Mouse (Mus musculus) ES-E14 (cell line): ENCODE measurements around the gene Slc6a17. TPM values are rescaled to one million over a fixed set of nuclear protein-coding genes. Genes with fewer than 3 reads are reported as not detected.
A peak's percentile ranks its signal among the peaks of the same experiment; 100 is the strongest.

Experiments
- DNase-seq: peaks from one replicate; pipeline ENCODE4 v3.0.0-alpha.2; 2013; ENCODE audit warnings: low read depth, low spot score
- H3K27ac ChIP-seq: 2 replicates; pipeline ENCODE4 v1.5.1; 2012; ENCODE audit warnings: low read depth, mild to moderate bottlenecking, low read length, moderate library complexity, mixed read lengths; ENCODE audit not compliant: poor library complexity, insufficient read depth, severe bottlenecking
- H3K36me3 ChIP-seq: 2 replicates; pipeline ENCODE4 v1.6.1; 2012; ENCODE audit warnings: mild to moderate bottlenecking, low read length, moderate library complexity, mixed read lengths; ENCODE audit not compliant: control insufficient read depth, poor library complexity, insufficient read depth, severe bottlenecking
- H3K4me1 ChIP-seq, 2 experiments: fragments of 150-350 bp in 1 of 2; sonication (generic) in 1 of 2; 2 replicates each; pipeline ENCODE4 v1.6.1; 2012; ENCODE audit warnings: low read length in 2 of 2, mild to moderate bottlenecking in 1 of 2, mixed read lengths in 1 of 2; ENCODE audit not compliant: control insufficient read depth in 2 of 2, insufficient read depth in 2 of 2, poor library complexity in 1 of 2
- H3K4me3 ChIP-seq, 2 experiments: fragments of 150-350 bp in 1 of 2; sonication (generic) in 1 of 2; 2 replicates each; pipeline ENCODE4 v1.5.1; 2012; ENCODE audit warnings: low read length in 2 of 2, low read depth in 1 of 2, mild to moderate bottlenecking in 1 of 2, mixed read lengths in 1 of 2; ENCODE audit not compliant: insufficient read depth in 1 of 2, poor library complexity in 1 of 2, severe bottlenecking in 1 of 2
- H3K9ac ChIP-seq: 2 replicates; pipeline ENCODE4 v1.6.1; 2012; ENCODE audit warnings: low read depth, mild to moderate bottlenecking, low read length, mixed read lengths; ENCODE audit not compliant: poor library complexity, insufficient read depth, severe bottlenecking
- H3K9me3 ChIP-seq: fragments of 150-350 bp; sonication (generic); 2 replicates; pipeline ENCODE4 v1.6.1; 2012; ENCODE audit warnings: low read depth, mild to moderate bottlenecking, low read length; ENCODE audit not compliant: control insufficient read depth, insufficient read depth
- CHD2 ChIP-seq: IDR thresholded peaks from 2 replicates; pipeline ENCODE4 v1.6.1; 2014; ENCODE audit warnings: mild to moderate bottlenecking, low read depth, low read length, inconsistent platforms
- HCFC1 ChIP-seq: IDR thresholded peaks from 2 replicates; pipeline ENCODE4 v1.6.1; 2012; ENCODE audit warnings: low read length, inconsistent platforms, borderline replicate concordance; ENCODE audit not compliant: insufficient read depth
- MAFK ChIP-seq: IDR thresholded peaks from 2 replicates; pipeline ENCODE4 v1.6.1; 2014; ENCODE audit warnings: mild to moderate bottlenecking, low read depth, low read length, inconsistent platforms; ENCODE audit not compliant: insufficient read depth
- ZC3H11A ChIP-seq: IDR thresholded peaks from 2 replicates; pipeline ENCODE4 v1.6.1; 2012; ENCODE audit warnings: low read depth, mild to moderate bottlenecking, inconsistent platforms, low read length, borderline replicate concordance
- ZNF384 ChIP-seq: IDR thresholded peaks from 2 replicates; pipeline ENCODE4 v1.6.1; 2012; ENCODE audit warnings: low read depth, low read length, inconsistent platforms
- in situ Hi-C, 2 experiments: fragments of 600-800 bp; cut with MboI; formaldehyde crosslinking; loops; one replicate each; pipeline ENCODE4 v1.15.1; 2025; ENCODE audit warnings: low sequenced_read_pairs in 2 of 2, inconsistent platforms in 1 of 2; ENCODE audit not compliant: unreplicated experiment in 2 of 2
- total RNA-seq: library from RNA; depleted of rRNA; stranded (reverse); fragments of 300-350 nt; gene quantifications from 2 replicates; pipeline ENCODE4 v1.2.3, GENCODE M21; 2012; rRNA removed

Slc6a17 gene
- 0.11 and 0.49 TPM in 2 replicates for total RNA-seq

GRCm38 (mm10) chr3:107517631-107518108 lies at the start of gene Slc6a17:
Gene Slc6a17, minus strand, starts transcription at chr3:107518018.
- Histone ChIP-seq H3K9ac (peak within 1 kb of the TSS; percentile 28; the same call in 1 of the 2 replicates), H3K4me1 (no peaks in the 10 kb centered on the region), H3K4me3 (peak within 1 kb of the TSS; percentile 68 to 74), H3K36me3 (no peaks in the 10 kb centered on the region), H3K9me3 (no peaks in the 10 kb centered on the region), H3K27ac (no peak within 1 kb of the TSS)
- DNase-seq, result no peak
- in situ Hi-C loops, result no loop called here
- TF ChIP-seq MAFK (no peak), CHD2 (no peak), ZNF384 (no peak), ZC3H11A (no peak), HCFC1 (no peak)

GRCm38 (mm10) chr3:107565331-107565730 lies 47.5 kb upstream of the Slc6a17 start:
- in situ Hi-C loops, result no loop called here
- no peaks in the 10 kb centered on the region for H3K4me1 ChIP-seq
- no peak for DNase-seq

GRCm38 (mm10) chr3:107563880-107564279 lies 46.1 kb upstream of the Slc6a17 start:
- in situ Hi-C loops, result no loop called here
- TF ChIP-seq ZNF384 (no peak), ZC3H11A (no peak), HCFC1 (no peak), CHD2 (no peak), MAFK (no peak)
- no peaks in the 10 kb centered on the region for H3K4me1 ChIP-seq

More at GRCm38 (mm10) chr3:107565331-107565730, 47.5 kb upstream of the Slc6a17 start:
- Histone ChIP-seq H3K4me3 (no peak overlapping the region), H3K27ac (no peak overlapping the region), H3K9me3 (no peaks in the 10 kb centered on the region), H3K36me3 (no peaks in the 10 kb centered on the region), H3K9ac (no peak overlapping the region)
- TF ChIP-seq ZNF384 (no peak), HCFC1 (no peak), ZC3H11A (no peak), MAFK (no peak), CHD2 (no peak)

GRCm38 (mm10) chr3:107562591-107562990 lies 44.8 kb upstream of the Slc6a17 start:
- no peak overlapping the region for H3K27ac ChIP-seq
- DNase-seq, result no peak
- H3K4me3 ChIP-seq, result no peak overlapping the region
- no peak overlapping the region for H3K9ac ChIP-seq
- H3K9me3 ChIP-seq, result no peaks in the 10 kb centered on the region
- TF ChIP-seq ZNF384 (no peak), ZC3H11A (no peak), CHD2 (no peak), HCFC1 (no peak), MAFK (no peak)
- in situ Hi-C loops, result no loop called here
- H3K4me1 ChIP-seq, result no peaks in the 10 kb centered on the region
- no peaks in the 10 kb centered on the region for H3K36me3 ChIP-seq

More at GRCm38 (mm10) chr3:107563880-107564279, 46.1 kb upstream of the Slc6a17 start:
- H3K27ac ChIP-seq, result no peak overlapping the region
- no peak overlapping the region for H3K4me3 ChIP-seq
- H3K9ac ChIP-seq, result no peak overlapping the region; the same call in 1 of the 2 replicates
- no peaks in the 10 kb centered on the region for H3K9me3 ChIP-seq
- no peak for DNase-seq
- no peaks in the 10 kb centered on the region for H3K36me3 ChIP-seq

- no peaks in the 10 kb centered on the region for H3K4me1 ChIP-seq
- H3K27ac ChIP-seq, result no peak overlapping the region
- H3K36me3 ChIP-seq, result no peaks in the 10 kb centered on the region
- in situ Hi-C loops, result no loop called here
- H3K4me3 ChIP-seq, result no peak overlapping the region
- TF ChIP-seq HCFC1, result no peak
- no peak for TF ChIP-seq CHD2
- TF ChIP-seq ZNF384, result no peak
- TF ChIP-seq MAFK, result no peak
- no peak for TF ChIP-seq ZC3H11A
- H3K9ac ChIP-seq, result no peak overlapping the region
- DNase-seq, result no peak
- no peaks in the 10 kb centered on the region for H3K9me3 ChIP-seq
Observed at GRCm38 (mm10) chr3:107562104-107562503, 44.3 kb upstream of the Slc6a17 start.
